Mouse (Mus musculus): Measurements from ENCODE around the gene Tmem104. TPM values are rescaled to one million over a fixed set of nuclear protein-coding genes. Genes with fewer than 3 reads are reported as not detected.

Tmem104 gene
- polyA plus RNA-seq, 1 experiment: 15.5 TPM

DNA sequence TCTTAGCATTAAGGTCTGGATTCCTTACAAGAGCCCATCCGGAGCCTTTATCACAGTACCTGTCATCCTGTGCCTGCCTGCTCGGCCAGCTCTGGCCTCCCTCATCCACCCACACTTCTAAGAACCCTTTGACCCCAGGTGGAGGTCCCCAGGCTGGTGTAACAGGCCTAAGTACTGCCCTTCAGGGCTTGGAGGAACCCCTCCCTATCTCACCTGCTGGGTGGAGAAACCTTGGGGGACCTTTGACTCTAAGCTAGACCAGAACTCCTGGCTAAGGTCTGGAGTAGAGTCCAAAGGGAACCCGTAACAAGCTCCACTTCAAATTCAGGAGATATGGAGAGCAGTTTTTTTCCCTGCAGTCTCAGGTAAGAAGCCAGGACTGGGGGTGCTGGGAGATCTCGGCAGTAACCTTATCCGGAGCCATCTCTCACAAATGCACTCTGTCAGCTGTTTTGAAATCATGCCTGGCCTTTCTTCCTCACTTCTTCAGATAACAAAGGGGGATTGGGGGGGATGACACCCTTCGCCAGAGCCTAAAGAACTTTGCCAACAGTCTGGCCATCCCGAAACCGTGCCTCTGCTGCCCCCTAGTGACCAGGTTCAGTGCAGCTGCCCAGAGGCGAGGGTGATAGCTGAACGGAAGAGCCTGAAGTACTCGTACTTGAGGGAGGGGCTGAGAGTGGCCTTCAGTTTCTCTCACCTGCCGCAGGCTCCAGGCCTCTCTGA lies 5.2 kb upstream of the Tmem104 start:
- H3K4me3 ChIP-seq: no peak overlapping the region
- H3K79me2 ChIP-seq (ENCODE audit: control insufficient read depth, insufficient read depth): no peaks in the 10 kb centered on the region
- TF ChIP-seq E2F4 (IDR thresholded peaks at IDR 0.05; ENCODE audit: insufficient read depth) (no peak), POLR2AphosphoS2 (IDR thresholded peaks at IDR 0.05; ENCODE audit: insufficient read length, low read depth) (no peak), MYOG (IDR thresholded peaks at IDR 0.05; ENCODE audit: control insufficient read depth in 1 of 3, insufficient read depth in 1 of 3, insufficient read length in 2 of 3, low read depth in 2 of 3) (no peak), MAX (IDR thresholded peaks at IDR 0.05; ENCODE audit: low read depth) (no peak), SRF (IDR thresholded peaks at IDR 0.05; ENCODE audit: control insufficient read depth, insufficient read length, low read depth) (no peak), MYOD1 (IDR thresholded peaks at IDR 0.05; ENCODE audit: control insufficient read depth in 1 of 3, insufficient read length in 2 of 3, low read depth in 2 of 3) (no peak), USF1 (IDR thresholded peaks at IDR 0.05; ENCODE audit: low read depth) (no peak), REST (IDR thresholded peaks at IDR 0.05; ENCODE audit: insufficient read depth, insufficient read length) (no peak), TCF12 (IDR thresholded peaks at IDR 0.05; ENCODE audit: insufficient read depth, poor library complexity, severe bottlenecking) (no peak), TCF3 (IDR thresholded peaks at IDR 0.05; ENCODE audit: insufficient read length, low read depth) (no peak)
- H3K27me3 ChIP-seq (ENCODE audit: control insufficient read depth, insufficient read depth, insufficient read length): no peaks in the 10 kb centered on the region
- no peak overlapping the region for H3K4me2 ChIP-seq (ENCODE audit: low read depth)
- H3K36me3 ChIP-seq (ENCODE audit: control insufficient read depth, insufficient read depth): no peaks in the 10 kb centered on the region
- H3ac ChIP-seq (ENCODE audit: control insufficient read depth, insufficient read length): no peak overlapping the region

DNA sequence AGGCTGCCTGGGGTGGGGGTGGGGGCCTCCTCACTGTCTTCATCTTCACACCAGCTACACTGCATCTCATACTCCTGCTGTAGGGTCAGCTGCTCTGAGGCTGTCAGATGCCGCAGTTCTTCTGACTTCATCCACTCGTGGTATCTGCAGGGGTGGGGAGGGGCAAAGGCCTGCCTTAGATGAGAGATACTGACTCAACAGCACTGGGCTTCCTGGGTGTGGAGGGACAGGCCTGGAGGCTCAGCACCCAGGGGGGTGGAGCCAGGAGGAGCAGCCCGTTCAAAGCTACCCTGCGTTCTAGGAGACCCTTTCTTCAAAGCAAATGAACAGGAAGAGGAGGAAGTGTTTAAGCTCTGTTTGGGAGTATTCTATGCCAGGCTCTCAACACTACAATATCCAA lies 2.3 kb upstream of the Tmem104 start:
- no peak for TF ChIP-seq REST (IDR thresholded peaks at IDR 0.05; ENCODE audit: insufficient read depth, insufficient read length)
- TF ChIP-seq SRF (IDR thresholded peaks at IDR 0.05; ENCODE audit: control insufficient read depth, insufficient read length, low read depth): no peak
- no peak for TF ChIP-seq MYOG (IDR thresholded peaks at IDR 0.05; ENCODE audit: control insufficient read depth in 1 of 3, insufficient read depth in 1 of 3, insufficient read length in 2 of 3, low read depth in 2 of 3)
- no peak for TF ChIP-seq E2F4 (IDR thresholded peaks at IDR 0.05; ENCODE audit: insufficient read depth)
- TF ChIP-seq CEBPB (IDR thresholded peaks at IDR 0.05; ENCODE audit: insufficient read depth, poor library complexity, severe bottlenecking): no peak
- TF ChIP-seq POLR2AphosphoS2 (IDR thresholded peaks at IDR 0.05; ENCODE audit: insufficient read length, low read depth): no peak
- TF ChIP-seq MYOD1 (IDR thresholded peaks at IDR 0.05; ENCODE audit: control insufficient read depth in 1 of 3, insufficient read length in 2 of 3, low read depth in 2 of 3): no peak
- no peak for TF ChIP-seq TCF3 (IDR thresholded peaks at IDR 0.05; ENCODE audit: insufficient read length, low read depth)
- no peak for TF ChIP-seq USF1 (IDR thresholded peaks at IDR 0.05; ENCODE audit: low read depth)
- TF ChIP-seq POLR2A (IDR thresholded peaks at IDR 0.05; ENCODE audit: insufficient read length, low read depth): no peak
- no peak for TF ChIP-seq TCF12 (IDR thresholded peaks at IDR 0.05; ENCODE audit: insufficient read depth, poor library complexity, severe bottlenecking)
- TF ChIP-seq MAX (IDR thresholded peaks at IDR 0.05; ENCODE audit: low read depth): no peak
- H3K79me2 ChIP-seq (ENCODE audit: control insufficient read depth, insufficient read depth): no peaks in the 10 kb centered on the region
- H3K4me3 ChIP-seq: no peak overlapping the region
- no peaks in the 10 kb centered on the region for H3K27me3 ChIP-seq (ENCODE audit: control insufficient read depth, insufficient read depth, insufficient read length)
- no peaks in the 10 kb centered on the region for H3K36me3 ChIP-seq (ENCODE audit: control insufficient read depth, insufficient read depth)
- H3ac ChIP-seq (ENCODE audit: control insufficient read depth, insufficient read length): no peak overlapping the region
- no peak overlapping the region for H3K4me2 ChIP-seq (ENCODE audit: low read depth)

GRCm38 (mm10) chr11:115187693-115188092 lies 406 bp downstream of the Tmem104 start, which contains the start of gene Nat9:
Gene Nat9, minus strand, starts transcription at chr11:115187859.
- H3K4me3 ChIP-seq: peak within 1 kb of the TSS; percentile 86
- no peaks in the 10 kb centered on the region for H3K79me2 ChIP-seq (ENCODE audit: control insufficient read depth, insufficient read depth)
- H3ac ChIP-seq (ENCODE audit: control insufficient read depth, insufficient read length): peak within 1 kb of the TSS; percentile 0
- peak within 1 kb of the TSS; percentile 98 for H3K4me2 ChIP-seq (ENCODE audit: low read depth)
- no peaks in the 10 kb centered on the region for H3K27me3 ChIP-seq (ENCODE audit: control insufficient read depth, insufficient read depth, insufficient read length)
- no peaks in the 10 kb centered on the region for H3K36me3 ChIP-seq (ENCODE audit: control insufficient read depth, insufficient read depth)
- TF ChIP-seq TCF3 (IDR thresholded peaks at IDR 0.05; ENCODE audit: insufficient read length, low read depth): no peak
- TF ChIP-seq MAX (IDR thresholded peaks at IDR 0.05; ENCODE audit: low read depth): no peak
- TF ChIP-seq CEBPB (IDR thresholded peaks at IDR 0.05; ENCODE audit: insufficient read depth, poor library complexity, severe bottlenecking): no peak
- TF ChIP-seq USF1 (IDR thresholded peaks at IDR 0.05; ENCODE audit: low read depth): no peak
- no peak for TF ChIP-seq REST (IDR thresholded peaks at IDR 0.05; ENCODE audit: insufficient read depth, insufficient read length)
- no peak for TF ChIP-seq TCF12 (IDR thresholded peaks at IDR 0.05; ENCODE audit: insufficient read depth, poor library complexity, severe bottlenecking)
- TF ChIP-seq MYOD1 (IDR thresholded peaks at IDR 0.05; ENCODE audit: control insufficient read depth in 1 of 3, insufficient read length in 2 of 3, low read depth in 2 of 3): no peak
- no peak for TF ChIP-seq POLR2AphosphoS2 (IDR thresholded peaks at IDR 0.05; ENCODE audit: insufficient read length, low read depth)
- no peak for TF ChIP-seq E2F4 (IDR thresholded peaks at IDR 0.05; ENCODE audit: insufficient read depth)
- TF ChIP-seq POLR2A (IDR thresholded peaks at IDR 0.05; ENCODE audit: insufficient read length, low read depth): no peak

DNA sequence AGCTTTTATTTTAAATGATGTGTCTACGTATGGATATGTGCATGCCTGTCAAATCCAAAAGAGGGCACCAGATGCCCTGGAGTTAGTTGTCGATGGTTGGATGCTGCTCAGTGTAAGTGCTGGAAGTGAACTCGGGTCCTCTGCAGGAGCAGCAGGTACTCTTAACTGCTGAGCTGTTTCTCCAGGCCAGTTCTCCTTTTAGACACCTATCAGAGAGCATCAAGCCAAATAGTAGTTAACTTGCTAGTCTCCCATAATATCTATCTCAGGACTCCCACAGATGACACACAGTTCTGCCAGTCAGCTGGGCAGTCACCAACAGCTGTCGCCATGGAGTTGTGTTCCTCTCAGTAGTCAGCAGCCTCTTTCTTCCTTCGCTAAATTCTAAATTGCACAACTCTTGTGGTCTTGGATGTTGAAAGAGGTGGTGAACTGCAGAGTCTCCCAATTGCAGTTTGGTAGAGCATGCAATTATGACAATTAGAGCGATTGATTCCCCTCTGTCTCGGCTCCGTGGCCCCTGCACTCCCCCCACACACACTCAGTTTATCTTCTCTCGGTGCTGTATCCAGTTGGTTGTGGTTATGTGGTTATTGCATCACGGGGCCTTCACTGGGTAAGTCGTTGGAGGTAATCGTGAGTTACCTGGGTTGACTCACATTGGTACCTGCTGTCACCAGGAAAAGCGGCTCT lies 1.4 kb downstream of the Tmem104 start:
- TF ChIP-seq TCF3 (IDR thresholded peaks at IDR 0.05; ENCODE audit: insufficient read length, low read depth): no peak

DNA sequence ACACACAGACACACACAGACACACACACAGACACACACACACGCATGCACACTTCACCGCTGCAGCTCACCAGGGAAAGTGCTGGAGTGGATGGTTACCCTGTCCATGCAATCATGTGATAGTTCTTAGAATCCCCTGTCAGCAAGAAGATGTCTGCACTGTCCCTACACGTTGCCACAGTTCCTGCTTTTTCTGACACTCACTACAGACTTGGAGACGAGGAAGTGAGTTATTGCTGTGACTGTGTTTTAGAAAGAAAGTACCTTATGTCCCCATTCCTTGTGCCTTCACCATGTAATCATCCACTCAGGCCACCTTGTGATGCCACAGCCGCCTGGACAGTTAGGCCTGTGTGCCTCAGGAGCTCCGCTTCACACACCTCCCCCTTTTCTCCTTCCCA lies 2.0 kb downstream of the Tmem104 start:
- Histone ChIP-seq H3K36me3 (ENCODE audit: control insufficient read depth, insufficient read depth) (no peaks in the 10 kb centered on the region), H3K4me2 (ENCODE audit: low read depth) (no peak overlapping the region), H3K79me2 (ENCODE audit: control insufficient read depth, insufficient read depth) (no peaks in the 10 kb centered on the region), H3K27me3 (ENCODE audit: control insufficient read depth, insufficient read depth, insufficient read length) (no peaks in the 10 kb centered on the region), H3ac (ENCODE audit: control insufficient read depth, insufficient read length) (no peak overlapping the region), H3K4me3 (no peak overlapping the region)
- TF ChIP-seq TCF3 (IDR thresholded peaks at IDR 0.05; ENCODE audit: insufficient read length, low read depth) (no peak), TCF12 (IDR thresholded peaks at IDR 0.05; ENCODE audit: insufficient read depth, poor library complexity, severe bottlenecking) (no peak), POLR2A (IDR thresholded peaks at IDR 0.05; ENCODE audit: insufficient read length, low read depth) (no peak), MYOD1 (IDR thresholded peaks at IDR 0.05; ENCODE audit: control insufficient read depth in 1 of 3, insufficient read length in 2 of 3, low read depth in 2 of 3) (no peak), POLR2AphosphoS2 (IDR thresholded peaks at IDR 0.05; ENCODE audit: insufficient read length, low read depth) (no peak), USF1 (IDR thresholded peaks at IDR 0.05; ENCODE audit: low read depth) (no peak), SRF (IDR thresholded peaks at IDR 0.05; ENCODE audit: control insufficient read depth, insufficient read length, low read depth) (no peak)

More for the DNA sequence above, 1.4 kb downstream of the Tmem104 start:
- Histone ChIP-seq H3K36me3 (ENCODE audit: control insufficient read depth, insufficient read depth) (no peaks in the 10 kb centered on the region), H3K4me2 (ENCODE audit: low read depth) (peak overlapping the region; percentile 94), H3K27me3 (ENCODE audit: control insufficient read depth, insufficient read depth, insufficient read length) (no peaks in the 10 kb centered on the region), H3ac (ENCODE audit: control insufficient read depth, insufficient read length) (no peak overlapping the region), H3K79me2 (ENCODE audit: control insufficient read depth, insufficient read depth) (no peaks in the 10 kb centered on the region), H3K4me3 (peak overlapping the region; percentile 86)

All from myocyte (in vitro differentiated cells).